Mouse (Mus musculus) liver, embryonic 16.5 days (tissue): ENCODE measurements at regions not wholly inside any gene's neighbourhood (a gene's known extent, or its start where the extent isn't known, plus 50 kb on each side); places are given as distances from the start of the nearest gene placed in this dataset.

ENCODE experiments used
- ATAC-seq: fragments of 200-750 bp; cut with Nextera tagmentation; 2 replicates; pipeline ENCODE4 v1.8.0; 2017; ENCODE audit warnings: low read depth, mild to moderate bottlenecking, moderate number of reproducible peaks, moderate library complexity
- H3K27ac ChIP-seq: fragments of 300-500 bp; sonication (generic); 2 replicates; pipeline ENCODE4 v1.5.1; 2014; ENCODE audit warnings: mild to moderate bottlenecking, low read length
- H3K27me3 ChIP-seq: fragments of 300-500 bp; sonication (generic); 2 replicates; pipeline ENCODE4 v1.6.1; 2014; ENCODE audit warnings: low read depth, low read length, mixed read lengths; ENCODE audit not compliant: control insufficient read depth, insufficient read depth
- H3K36me3 ChIP-seq: fragments of 300-500 bp; sonication (generic); 2 replicates; pipeline ENCODE4 v1.6.1; 2014; ENCODE audit warnings: mild to moderate bottlenecking; ENCODE audit not compliant: control insufficient read depth, insufficient read depth
- H3K4me1 ChIP-seq: fragments of 300-500 bp; sonication (generic); 2 replicates; pipeline ENCODE4 v1.6.1; 2014; ENCODE audit warnings: low read depth, low read length, mixed read lengths; ENCODE audit not compliant: control insufficient read depth
- H3K4me2 ChIP-seq: fragments of 300-500 bp; sonication (generic); 2 replicates; pipeline ENCODE4 v1.6.1; 2014; ENCODE audit warnings: low read depth, low read length, mixed read lengths
- H3K4me3 ChIP-seq: fragments of 300-500 bp; sonication (generic); 2 replicates; pipeline ENCODE4 v1.5.1; 2014; ENCODE audit warnings: low read depth, mild to moderate bottlenecking, low read length
- H3K9ac ChIP-seq: fragments of 300-500 bp; sonication (generic); 2 replicates; pipeline ENCODE4 v1.6.1; 2014; ENCODE audit warnings: low read depth, low read length
- H3K9me3 ChIP-seq: fragments of 300-500 bp; sonication (generic); replicated peaks from 2 replicates; pipeline ENCODE4 v1.6.1; 2016; ENCODE audit warnings: low read length; ENCODE audit not compliant: control insufficient read depth
- WGBS: fragments of 180-500 bp; shearing (Covaris S2); extraction: QIAGEN DNeasy Blood & Tissue Kit; methylation state at CpG from one replicate; pipeline ENCODE4 v1.1.7; 2014; ENCODE audit not compliant: insufficient replicate concordance; 5-methylcytosine and 5-hydroxymethylcytosine counted together

DNA sequence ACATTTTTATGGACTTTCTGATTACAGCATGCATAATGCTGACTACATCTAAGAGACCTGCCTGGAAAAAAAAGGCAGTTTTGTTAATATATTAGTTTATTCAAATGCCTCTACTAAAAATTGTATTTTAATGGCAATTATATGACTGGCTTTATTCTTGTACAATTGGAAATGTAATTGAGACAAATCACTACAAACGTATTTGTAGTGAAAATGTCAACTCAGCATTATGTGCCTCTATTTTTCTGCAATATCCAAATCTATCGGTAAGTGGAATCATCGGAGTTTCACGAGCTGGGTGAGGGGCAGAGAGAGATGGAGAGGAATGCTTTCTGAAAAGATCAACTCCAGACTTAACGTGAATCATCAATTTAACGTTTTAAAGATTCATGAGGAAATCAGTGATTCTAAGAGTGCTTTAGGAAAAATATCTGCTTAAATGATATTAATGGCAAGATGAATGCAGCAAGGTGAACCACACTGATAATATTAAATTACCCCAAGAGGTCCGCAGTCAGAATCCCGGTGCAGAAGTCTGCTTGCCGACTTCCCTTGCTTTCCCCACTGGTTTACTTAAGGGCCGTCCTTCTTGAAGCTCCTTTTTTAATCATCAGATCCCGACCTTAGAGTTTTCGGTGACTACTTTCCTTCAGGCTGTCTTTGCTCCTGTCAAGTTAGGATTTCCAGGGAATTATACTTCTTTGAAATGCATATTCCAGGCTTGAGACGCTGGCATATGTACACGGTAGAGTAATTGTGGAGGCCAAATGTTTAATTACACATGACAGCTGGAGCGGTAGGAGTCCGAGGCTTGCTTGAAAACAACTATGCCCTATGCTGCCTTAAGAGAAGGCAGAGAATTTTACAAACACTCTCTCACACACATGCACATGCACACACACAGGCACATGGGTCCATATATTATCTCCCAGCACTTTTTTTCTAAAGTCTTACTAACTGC, 544.7 kb downstream of the Tmem182 start:
- Histone ChIP-seq H3K4me2 (no peak overlapping the region), H3K9me3 (no peaks in the 10 kb centered on the region), H3K9ac (no peak overlapping the region), H3K27ac (no peak overlapping the region), H3K4me3 (no peak overlapping the region), H3K27me3 (no peaks in the 10 kb centered on the region), H3K4me1 (no peaks in the 10 kb centered on the region), H3K36me3 (no peaks in the 10 kb centered on the region)
- 67% methylated on average over 16 of the region's 16 CpGs for WGBS
- no peak for ATAC-seq

DNA sequence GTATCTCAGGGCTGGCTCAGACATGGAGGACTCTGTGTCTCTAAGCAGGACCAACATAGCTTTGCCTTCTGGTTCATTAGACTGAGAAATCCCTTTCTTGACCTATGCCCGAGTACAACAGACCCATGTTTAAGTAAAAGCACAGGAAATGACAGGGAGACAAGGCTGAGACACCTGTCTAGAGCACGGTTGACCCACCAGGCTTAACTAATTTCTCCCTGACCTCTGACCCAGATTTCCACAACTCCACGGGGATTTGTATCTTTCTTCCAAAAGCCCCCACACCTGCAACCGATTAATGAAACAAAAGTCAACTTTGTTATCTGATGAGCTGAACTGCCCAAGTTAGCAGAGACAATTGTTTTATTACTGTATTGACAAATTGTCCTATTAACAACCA, 553.7 kb downstream of the Tmem182 start:
- no peak overlapping the region for H3K27ac ChIP-seq
- no peak for ATAC-seq
- no peaks in the 10 kb centered on the region for H3K9me3 ChIP-seq

DNA sequence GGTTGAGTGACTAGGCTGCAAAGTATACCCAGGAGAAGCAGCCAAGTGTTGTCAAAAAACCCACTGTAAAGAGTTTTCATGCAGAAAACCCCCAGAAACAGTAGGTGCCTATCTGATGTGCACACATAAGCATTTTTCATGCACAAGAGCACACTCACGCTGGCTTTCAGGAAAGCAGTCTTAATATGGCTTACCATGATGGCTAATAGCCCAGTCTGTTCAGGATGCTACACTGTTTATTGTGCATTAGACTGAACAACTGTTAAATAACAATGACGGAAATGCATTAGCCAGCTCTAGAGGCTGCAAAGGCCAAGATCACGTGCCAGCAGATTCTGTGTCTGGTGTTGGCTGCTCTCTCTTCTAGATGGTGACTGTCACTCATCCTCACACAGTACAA, 556.1 kb downstream of the Tmem182 start:
- WGBS: 63% methylated on average over 3 of the region's 3 CpGs
- Histone ChIP-seq H3K27ac (no peak overlapping the region), H3K4me2 (no peak overlapping the region), H3K9me3 (no peaks in the 10 kb centered on the region), H3K4me3 (no peak overlapping the region), H3K27me3 (no peaks in the 10 kb centered on the region), H3K36me3 (no peaks in the 10 kb centered on the region), H3K9ac (no peak overlapping the region), H3K4me1 (no peaks in the 10 kb centered on the region)
- ATAC-seq: no peak

More for the DNA sequence above, 553.7 kb downstream of the Tmem182 start:
- Histone ChIP-seq H3K9ac (no peak overlapping the region), H3K27me3 (no peaks in the 10 kb centered on the region), H3K4me1 (no peaks in the 10 kb centered on the region), H3K36me3 (no peaks in the 10 kb centered on the region), H3K4me2 (no peak overlapping the region), H3K4me3 (no peak overlapping the region)
- 44% methylated on average over 4 of the region's 4 CpGs for WGBS

DNA sequence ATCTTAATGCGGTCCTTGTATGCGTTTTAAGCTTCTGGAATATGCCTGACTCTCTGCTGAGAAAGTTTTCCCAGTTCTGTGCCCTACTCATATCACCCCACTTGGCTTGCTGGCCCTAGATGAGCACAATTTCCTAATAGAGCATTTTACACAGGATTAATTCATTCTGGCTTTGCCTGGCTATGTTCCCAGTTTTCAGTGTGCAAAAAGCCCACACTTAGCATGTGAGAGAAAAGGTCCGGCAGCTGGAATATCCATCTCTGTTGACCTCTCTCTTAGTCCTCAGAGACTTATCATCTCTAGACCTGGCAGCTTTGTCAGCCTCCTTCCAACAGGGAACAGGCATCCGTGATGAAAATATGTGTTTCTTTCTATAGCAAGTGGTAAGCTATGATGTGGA, 574.6 kb downstream of the Tmem182 start:
- H3K27ac ChIP-seq: no peak overlapping the region
- H3K9me3 ChIP-seq: no peaks in the 10 kb centered on the region
- H3K9ac ChIP-seq: no peak overlapping the region
- no peaks in the 10 kb centered on the region for H3K27me3 ChIP-seq
- ATAC-seq: no peak
- no peak overlapping the region for H3K4me2 ChIP-seq
- no peaks in the 10 kb centered on the region for H3K36me3 ChIP-seq
- H3K4me1 ChIP-seq: no peaks in the 10 kb centered on the region
- 57% methylated on average over 4 of the region's 4 CpGs for WGBS
- no peak overlapping the region for H3K4me3 ChIP-seq

DNA sequence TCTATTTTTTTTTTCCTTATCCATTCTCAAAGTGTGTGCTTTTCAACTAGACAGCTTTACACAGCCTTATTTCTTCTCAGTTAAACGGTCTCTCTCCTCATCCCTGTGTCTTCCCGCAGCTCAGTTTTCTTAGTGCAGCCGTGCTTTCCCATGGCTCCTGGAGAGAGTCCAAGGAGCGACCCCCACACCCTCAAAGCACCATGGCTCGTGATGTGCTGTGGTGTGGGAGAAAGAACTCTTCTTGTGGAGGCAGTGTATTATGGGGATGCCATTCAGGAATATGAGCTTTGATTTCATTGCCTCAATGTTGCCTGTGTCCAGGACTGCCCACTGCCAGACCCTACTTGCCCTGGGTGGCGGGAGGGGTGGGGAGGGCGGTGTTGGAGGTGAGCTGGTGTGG, 576.1 kb downstream of the Tmem182 start:
- H3K27ac ChIP-seq: no peak overlapping the region
- no peaks in the 10 kb centered on the region for H3K9me3 ChIP-seq
- H3K9ac ChIP-seq: no peak overlapping the region
- H3K27me3 ChIP-seq: no peaks in the 10 kb centered on the region
- H3K4me3 ChIP-seq: no peak overlapping the region
- H3K36me3 ChIP-seq: no peaks in the 10 kb centered on the region
- no peak for ATAC-seq
- no peak overlapping the region for H3K4me2 ChIP-seq
- no peaks in the 10 kb centered on the region for H3K4me1 ChIP-seq
- 63% methylated on average over 7 of the region's 7 CpGs for WGBS

DNA sequence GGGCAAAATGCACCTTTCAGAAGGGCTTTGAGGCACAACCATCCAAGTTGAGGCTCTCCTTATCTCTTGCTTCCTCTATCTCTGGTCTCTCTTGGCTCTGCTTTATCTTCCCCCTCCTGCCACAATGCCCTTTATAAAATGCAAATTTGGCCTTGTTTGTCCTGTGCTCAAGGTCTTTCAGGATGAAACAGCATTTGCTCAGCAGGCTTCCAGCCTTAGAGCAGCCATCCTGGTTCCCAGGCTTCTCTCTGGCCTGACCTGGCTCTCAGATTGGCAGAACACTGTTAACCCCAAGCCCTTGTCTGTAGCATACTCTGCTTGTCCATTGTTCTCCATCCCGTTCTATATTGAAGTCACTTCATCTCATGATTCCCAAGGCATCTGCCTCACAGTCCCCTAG, 579.3 kb downstream of the Tmem182 start:
- Histone ChIP-seq H3K4me3 (no peak overlapping the region), H3K4me2 (no peak overlapping the region), H3K9me3 (no peaks in the 10 kb centered on the region), H3K4me1 (no peaks in the 10 kb centered on the region), H3K27me3 (no peaks in the 10 kb centered on the region), H3K9ac (no peak overlapping the region), H3K27ac (no peak overlapping the region), H3K36me3 (no peaks in the 10 kb centered on the region)
- WGBS: 33% methylated on average over 1 of the region's 1 CpGs
- no peak for ATAC-seq

DNA sequence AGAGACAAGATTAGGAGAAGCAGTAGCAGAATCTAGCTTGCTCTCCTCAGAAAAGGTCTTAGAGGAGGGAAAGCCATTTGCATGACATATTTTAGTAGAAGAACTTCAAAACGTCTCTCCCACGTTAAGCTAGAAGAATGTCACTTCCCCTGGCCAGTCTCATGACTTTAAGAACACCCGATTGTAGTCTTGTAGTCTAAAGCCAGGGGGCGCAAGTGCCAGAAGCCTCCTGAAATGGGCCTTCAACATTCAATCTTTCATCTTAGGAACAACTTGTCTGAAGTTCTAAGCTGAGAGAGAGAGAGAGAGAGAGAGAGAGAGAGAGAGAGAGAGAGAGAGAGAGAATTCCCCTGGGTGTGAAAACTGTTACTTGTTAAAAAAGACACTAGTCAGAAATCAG, 581.0 kb downstream of the Tmem182 start:
- no peaks in the 10 kb centered on the region for H3K4me1 ChIP-seq
- no peak overlapping the region for H3K9ac ChIP-seq
- no peaks in the 10 kb centered on the region for H3K27me3 ChIP-seq
- no peak overlapping the region for H3K4me2 ChIP-seq
- ATAC-seq: no peak
- H3K27ac ChIP-seq: no peak overlapping the region
- 44% methylated on average over 4 of the region's 4 CpGs for WGBS
- no peak overlapping the region for H3K4me3 ChIP-seq
- no peaks in the 10 kb centered on the region for H3K9me3 ChIP-seq
- no peaks in the 10 kb centered on the region for H3K36me3 ChIP-seq

DNA sequence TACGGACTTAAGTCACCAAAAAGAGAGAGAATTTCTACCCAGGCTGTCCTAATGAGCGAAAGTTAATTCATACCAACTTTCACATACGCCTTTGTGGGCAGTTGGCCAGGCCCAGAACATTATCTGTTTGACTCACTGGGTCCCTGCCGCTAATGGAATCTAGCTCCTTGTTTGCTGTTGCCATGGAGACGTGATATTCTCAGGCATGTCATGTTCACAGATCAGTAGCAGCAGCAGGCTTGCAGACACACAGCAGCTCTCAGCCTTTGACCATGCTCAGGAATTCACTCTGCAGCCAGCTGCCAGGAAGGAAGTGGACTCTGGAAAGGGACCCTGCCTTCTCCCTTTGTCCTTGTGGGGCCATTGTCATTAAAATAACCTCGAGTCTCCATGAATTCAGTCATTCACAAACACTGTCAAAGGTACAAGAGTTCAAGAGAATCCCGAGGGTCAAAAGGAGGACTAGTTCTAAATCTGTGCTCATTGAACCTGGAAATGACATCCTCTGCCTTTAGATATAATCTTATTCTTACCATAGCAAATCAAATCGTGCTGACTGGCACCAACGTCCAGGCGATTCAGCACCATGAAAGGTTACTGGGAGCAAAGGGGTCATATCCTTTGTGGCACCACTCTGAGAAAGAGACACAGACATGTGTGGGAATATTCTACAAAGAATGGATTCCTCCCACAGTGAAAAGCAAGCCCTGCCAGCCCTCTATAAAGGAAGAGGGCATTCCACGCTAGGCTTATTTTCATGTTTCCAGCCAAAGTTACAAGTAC, 584.9 kb downstream of the Tmem182 start:
- 19% methylated on average over 11 of the region's 11 CpGs for WGBS
- no peak overlapping the region for H3K27ac ChIP-seq
- peak; percentile 68 for ATAC-seq

DNA sequence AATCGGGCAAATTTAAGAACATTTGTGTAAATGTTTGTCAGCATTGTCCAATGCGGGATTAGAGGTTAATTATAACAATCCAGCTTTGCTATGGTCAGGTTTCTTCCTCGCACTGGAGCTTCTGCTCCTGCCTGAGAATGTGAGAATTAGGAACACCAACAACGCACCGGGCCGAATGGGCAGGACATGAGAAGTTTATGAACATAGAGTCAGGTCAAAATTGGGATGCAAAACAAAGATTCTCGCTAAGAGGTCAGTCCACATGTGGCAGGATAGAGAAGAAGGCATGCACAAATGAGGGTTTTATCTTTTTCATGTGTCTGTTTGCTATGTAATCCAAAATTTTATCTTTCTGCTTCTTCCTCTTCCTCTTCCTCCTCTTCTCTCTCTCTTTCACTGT, 585.7 kb downstream of the Tmem182 start:
- ATAC-seq: no peak
- Histone ChIP-seq H3K9ac (no peak overlapping the region), H3K36me3 (no peaks in the 10 kb centered on the region), H3K4me1 (no peaks in the 10 kb centered on the region), H3K4me2 (no peak overlapping the region), H3K27ac (no peak overlapping the region), H3K4me3 (no peak overlapping the region), H3K9me3 (no peaks in the 10 kb centered on the region), H3K27me3 (no peaks in the 10 kb centered on the region)
- 67% methylated on average over 7 of the region's 7 CpGs for WGBS

More for the DNA sequence above, 584.9 kb downstream of the Tmem182 start:
- Histone ChIP-seq H3K9ac (no peak overlapping the region), H3K27me3 (no peaks in the 10 kb centered on the region), H3K4me3 (no peak overlapping the region), H3K4me1 (no peaks in the 10 kb centered on the region), H3K4me2 (no peak overlapping the region), H3K9me3 (no peaks in the 10 kb centered on the region), H3K36me3 (no peaks in the 10 kb centered on the region)
